Mouse (Mus musculus): ENCODE data around the gene Hist1h3f.
A peak's percentile ranks its signal among the peaks of the same experiment; 100 is the strongest.
"Not testable (repeated sequence)": the region's sequence is repeated elsewhere in the genome, so short reads cannot be mapped to it uniquely, and the experiment has no call there.

Gene Hist1h3f

DNA sequence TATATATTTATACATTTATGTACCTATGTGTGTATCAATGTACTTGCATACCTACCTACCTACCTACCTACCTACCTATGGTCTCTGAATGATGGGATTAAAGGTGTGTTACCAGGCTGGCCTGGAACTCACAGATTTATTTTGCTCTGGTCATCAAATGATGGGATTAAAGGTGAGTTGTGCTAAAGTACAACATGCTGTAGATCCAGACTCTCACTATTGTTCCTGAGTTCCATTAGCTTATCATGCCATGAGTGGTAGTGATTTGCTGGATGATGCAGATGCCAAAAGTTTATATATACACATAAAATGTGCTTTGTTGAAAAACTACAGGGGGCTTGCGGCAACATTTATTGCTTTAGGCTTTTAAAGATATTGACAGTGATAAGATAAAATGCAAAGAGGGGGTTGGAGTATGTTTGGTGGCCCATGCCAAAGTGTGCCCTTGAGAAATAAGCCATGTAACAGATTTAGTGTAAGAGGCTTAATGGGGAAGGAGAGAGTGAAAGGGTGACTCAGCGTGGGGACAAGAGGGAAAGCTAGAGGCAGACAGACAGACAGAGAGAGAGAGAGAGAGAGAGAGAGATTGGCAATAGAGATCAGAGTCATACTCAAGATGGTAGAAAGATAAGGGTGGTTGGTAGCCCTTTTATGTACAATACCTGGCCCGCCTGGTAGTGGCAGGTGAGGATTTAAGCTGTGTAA, 6.7 kb upstream of the Hist1h3f start:
- no peak for DNase-seq (ENCODE audit: low read depth)

DNA sequence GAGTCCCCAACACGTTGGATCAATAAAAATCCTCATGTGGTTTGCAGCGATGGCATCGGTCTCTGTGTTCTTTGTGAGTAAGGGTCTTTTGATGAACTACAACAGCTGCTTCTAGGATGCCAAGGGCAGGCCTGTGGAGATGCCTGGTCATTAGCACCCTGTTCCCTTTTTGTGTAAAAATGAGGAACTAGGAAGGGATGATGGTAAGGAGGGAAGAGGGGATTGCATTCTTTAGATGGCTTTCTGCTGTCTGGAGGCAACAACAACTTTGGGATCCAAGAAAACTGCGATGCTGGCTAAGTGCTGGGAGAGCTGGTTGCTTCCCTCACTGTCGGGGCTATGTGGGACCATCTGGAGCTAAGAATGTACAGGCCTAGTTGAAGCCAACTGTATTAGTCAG, 5.6 kb upstream of the Hist1h3f start:
- no peak for DNase-seq (ENCODE audit: low read depth)

DNA sequence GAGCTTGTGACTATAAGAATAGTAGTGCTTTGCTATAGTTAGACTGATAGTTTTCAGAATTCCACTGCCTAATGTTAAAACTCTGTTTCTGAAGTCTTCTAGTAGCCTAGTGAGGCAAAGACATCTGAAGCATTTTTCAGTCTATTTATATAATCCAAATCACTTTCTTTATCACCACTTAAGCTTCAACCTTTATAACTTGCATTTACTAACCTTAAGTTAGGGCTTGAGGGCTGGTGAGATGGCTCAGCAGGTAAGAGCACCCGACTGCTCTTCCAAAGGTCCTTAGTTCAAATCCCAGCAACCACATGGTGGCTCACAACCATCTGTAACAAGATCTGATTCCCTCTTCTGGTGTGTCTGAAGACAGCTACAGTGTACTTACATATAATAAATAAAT, 4.0 kb upstream of the Hist1h3f start:
- DNase-seq (ENCODE audit: low read depth) = not testable (repeated sequence)

DNA sequence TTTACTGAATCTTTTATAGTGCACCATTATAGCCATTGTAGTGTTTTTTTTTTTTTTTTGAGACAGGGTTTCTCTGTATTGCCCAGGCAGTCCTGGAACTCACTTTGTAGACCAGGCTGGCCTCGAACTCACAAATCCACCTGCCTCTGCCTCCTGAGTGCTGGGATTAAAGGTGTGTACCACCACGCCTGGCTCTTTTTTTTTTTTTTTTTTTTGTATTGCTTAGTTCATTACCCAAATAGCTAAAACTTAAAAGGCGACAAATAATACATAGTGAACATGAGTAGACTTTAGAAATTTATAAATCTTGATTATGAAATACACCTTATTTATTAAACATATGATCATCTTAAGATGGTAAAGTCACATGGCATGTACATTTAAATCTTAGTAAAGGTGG, 2.4 kb upstream of the Hist1h3f start:
- DNase-seq (ENCODE audit: low read depth) = no peak

DNA sequence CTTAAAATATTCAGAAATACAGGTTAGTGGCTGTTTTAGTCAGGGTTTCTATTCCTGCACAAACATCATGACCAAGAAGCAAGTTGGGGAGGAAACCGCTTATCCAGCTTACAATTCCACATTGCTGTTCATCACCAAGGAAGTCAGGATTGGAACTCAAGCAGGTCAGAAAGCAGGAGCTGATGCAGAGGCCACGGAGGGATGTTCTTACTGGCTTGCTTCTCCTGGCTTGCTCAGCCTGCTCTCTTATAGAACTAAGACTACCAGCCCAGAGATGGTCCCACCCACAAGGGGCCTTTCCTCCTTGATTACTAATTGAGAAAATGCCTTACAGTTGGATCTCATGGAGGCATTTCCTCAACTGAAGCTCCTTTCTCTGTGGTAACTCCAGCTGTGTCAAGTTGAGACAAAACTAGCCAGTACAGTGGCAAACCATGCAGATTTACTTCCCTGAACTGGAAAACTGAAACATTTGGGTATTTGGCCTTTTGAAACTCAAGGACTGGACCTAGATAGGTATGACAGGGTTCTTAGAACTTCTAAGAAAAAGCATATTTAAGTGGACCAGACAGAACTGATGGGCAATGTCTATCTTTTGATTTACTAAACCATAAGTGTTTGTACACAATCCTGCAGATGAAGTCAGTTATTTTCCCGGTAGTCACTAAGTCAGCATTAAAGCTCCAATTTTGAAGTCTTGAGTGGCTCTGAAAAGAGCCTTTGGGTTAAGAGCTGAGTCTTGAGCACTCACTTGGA, 1.4 kb upstream of the Hist1h3f start:
- peak; percentile 62 for DNase-seq (ENCODE audit: low read depth)

DNA sequence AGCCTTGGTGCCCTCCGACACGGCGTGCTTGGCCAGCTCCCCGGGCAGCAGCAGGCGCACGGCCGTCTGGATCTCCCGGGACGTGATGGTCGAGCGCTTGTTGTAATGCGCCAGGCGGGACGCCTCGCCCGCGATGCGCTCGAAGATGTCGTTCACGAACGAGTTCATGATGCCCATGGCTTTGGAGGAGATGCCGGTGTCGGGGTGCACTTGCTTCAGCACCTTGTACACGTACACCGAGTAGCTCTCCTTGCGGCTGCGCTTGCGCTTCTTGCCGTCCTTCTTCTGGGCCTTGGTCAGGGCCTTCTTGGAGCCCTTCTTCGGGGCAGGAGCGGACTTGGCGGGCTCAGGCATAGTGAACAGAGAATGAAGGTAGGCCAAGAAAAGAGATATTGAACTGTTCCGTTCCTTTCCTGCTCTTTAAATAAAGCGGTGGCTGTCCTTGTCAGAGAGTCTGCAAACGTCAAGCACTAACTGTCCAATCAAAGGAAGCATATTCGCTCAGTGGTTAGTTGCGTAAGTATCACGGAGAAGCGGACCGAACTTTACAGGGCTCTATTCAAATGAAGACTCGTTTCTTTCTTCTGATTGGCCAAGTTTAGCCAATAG, 749 bp upstream of the Hist1h3f start, which contains the start of gene Hist1h2bh:
Gene Hist1h2bh (minus strand): TSS at position 394 of the 609 bp plus-strand sequence.
- DNase-seq (ENCODE audit: low read depth) = peak; percentile 96

DNA sequence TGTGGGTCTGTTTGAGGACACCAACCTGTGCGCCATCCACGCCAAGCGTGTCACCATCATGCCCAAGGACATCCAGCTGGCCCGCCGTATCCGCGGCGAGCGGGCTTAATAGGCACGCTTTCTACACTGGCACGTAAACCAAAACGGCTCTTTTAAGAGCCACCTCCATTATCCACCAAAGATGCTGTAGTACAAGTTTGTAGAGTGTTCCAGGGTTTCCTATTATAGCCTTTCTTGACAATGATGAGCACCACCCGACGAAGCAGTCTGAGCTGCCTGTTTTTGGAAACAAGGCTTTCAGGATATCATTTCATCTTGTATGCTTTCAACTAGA, 902 bp downstream of the Hist1h3f start:
- peak; percentile 57 for DNase-seq (ENCODE audit: low read depth)

DNA sequence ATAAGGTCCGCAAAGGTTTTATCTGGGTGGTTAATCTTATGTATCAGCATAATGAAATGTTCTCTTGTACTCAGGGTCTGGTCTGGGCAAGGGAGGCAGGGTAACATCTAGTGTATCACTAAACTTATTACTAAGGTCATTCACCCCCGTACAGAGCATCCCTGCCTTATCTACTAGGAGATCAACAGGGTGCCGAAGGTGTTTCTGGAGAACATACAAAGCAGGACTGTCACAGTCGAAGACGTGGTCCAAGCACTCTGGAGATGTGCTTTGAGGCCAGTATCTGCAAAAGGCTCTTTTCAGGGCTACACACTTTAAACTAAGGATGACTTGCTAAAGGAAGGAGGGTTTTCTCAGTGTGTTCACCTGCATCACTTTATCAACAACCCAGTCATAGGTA, 2.8 kb downstream of the Hist1h3f start:
- no peak for DNase-seq (ENCODE audit: low read depth)

DNA sequence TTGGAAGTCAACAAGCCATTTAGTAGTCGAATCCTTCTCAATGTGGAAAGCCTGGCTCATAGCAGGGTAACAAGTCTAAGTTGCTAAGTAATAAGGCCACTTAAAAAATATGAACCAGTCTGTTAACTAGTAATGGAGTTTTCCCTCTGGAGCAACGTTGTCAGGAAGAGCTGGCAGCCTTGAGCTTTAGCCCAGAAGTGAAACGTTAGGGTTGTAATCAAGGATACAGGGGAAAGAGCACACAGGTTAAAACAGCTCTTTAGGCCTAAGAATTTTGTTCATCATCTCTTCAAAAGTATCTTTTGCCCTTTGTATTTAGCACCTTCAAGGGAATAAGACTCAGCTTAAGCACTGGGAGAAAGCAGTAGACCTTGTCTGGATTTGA, 6.9 kb downstream of the Hist1h3f start:
- no peak for DNase-seq (ENCODE audit: low read depth)

DNA sequence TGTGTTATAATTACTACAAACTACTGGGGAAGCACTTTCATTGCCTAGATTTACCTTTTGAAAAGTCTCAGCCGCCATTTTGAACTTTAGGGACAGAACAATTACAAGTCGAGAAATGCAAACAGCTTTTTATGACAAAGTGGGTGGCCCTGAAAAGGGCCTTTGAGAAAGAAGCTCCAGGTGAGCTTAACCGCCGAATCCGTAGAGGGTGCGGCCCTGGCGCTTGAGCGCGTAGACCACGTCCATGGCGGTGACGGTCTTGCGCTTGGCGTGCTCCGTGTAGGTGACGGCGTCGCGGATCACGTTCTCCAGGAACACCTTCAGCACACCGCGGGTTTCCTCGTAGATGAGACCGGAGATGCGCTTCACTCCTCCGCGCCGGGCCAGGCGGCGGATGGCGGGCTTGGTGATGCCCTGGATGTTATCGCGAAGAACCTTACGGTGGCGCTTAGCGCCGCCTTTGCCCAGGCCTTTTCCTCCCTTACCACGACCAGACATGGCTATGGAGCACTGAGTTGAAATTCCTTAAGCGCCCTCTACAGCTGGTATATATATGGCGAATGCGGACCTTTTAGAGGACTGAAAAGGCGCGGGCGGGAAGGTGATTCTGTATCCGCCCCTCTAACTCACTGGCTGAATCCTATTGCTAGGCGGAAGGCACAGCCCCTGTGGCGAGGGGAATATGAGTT, 7.4 kb downstream of the Hist1h3f start, which contains the start of gene Hist1h4f:
Gene Hist1h4f (minus strand): TSS at position 503 of the 689 bp plus-strand sequence.
- peak; percentile 93 for DNase-seq (ENCODE audit: low read depth)

DNA sequence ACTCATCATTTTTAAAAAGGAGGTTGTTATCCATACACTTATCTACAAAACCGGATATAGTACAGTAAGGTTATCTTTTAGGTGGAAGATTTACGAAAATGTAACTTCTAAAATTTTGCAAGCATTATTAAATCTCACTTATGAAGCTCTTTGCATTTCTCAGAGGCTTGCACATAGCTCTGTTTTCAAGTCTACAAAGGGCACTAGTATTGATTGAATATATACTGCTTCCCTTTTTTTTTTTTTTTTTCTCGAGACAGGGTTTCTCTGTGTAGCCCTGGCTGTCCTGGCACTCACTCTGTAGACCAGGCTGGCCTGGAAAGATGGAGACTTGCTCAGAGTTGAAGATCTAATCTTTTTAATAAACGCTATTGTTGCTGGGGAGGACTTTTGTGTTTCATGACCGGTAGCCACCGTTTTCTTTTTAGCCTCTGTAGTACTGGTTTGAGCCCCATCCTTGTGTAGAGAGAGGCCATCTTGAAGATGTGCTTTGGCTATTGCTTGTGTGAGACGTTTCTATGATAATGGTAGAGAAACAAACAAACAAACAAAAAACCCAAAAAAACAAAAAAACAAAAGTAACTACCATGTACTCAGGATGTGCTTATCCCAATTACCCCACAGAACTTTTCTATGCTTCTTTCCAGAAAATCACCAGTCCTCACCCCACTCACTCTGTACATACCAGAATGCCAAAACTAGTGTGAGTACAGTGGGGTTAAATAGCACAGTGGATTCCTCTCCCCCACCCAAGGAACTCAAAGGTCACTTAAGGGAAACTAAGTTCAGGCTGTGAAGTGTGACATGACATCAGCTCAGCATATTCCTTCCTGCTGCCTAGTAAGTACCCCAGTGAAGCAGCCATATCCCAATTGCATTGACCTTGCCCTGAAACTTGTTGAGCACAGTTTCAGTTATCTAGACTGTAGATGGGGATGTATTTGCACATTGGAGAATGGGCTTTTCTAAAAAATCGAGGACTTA, 8.4 kb downstream of the Hist1h3f start:
- DNase-seq (ENCODE audit: low read depth) = peak; percentile 41

DNA sequence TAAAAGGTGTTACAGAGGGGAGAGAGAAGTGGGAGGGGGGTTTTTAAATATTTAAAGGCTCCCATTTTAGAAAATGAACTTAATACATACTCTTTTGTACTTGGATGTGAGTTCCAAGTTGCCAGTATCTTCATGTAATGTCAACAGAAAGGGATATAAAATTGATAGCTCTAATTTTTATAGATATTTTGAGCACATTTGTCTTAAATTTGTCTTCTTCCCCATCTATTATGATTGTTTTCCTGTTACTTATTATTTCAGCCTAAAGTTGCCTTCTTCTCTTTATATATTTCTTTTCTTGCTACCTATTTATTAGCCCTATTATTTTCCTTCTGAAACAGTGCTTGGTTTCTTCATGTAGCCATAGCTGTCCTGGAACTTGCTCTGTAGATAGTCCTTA, 9.1 kb downstream of the Hist1h3f start, which contains the start of gene Hist1h1d:
Gene Hist1h1d (plus strand): TSS at position 301 of the 400 bp plus-strand sequence.
- no peak for DNase-seq (ENCODE audit: low read depth)

DNA sequence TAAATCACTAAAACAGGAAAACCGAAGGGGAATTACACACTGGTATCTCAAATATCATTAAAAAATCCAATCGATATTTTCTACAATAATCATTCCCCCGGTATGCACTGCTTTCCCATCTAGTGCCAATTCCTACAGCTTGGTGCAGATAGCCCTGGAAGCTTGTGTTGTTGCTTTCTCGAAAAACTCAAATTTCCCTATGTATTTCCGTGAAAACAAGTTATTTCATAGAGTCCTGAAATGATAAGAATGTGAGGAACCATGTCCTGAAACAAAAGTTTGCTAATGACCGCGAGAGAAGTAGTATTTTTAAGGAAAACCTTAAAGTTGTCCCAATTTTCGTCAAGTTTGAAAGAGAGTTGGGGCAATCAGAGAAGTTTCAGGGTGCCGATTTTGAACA, 10.5 kb downstream of the Hist1h3f start:
- DNase-seq (ENCODE audit: low read depth) = no peak

DNA sequence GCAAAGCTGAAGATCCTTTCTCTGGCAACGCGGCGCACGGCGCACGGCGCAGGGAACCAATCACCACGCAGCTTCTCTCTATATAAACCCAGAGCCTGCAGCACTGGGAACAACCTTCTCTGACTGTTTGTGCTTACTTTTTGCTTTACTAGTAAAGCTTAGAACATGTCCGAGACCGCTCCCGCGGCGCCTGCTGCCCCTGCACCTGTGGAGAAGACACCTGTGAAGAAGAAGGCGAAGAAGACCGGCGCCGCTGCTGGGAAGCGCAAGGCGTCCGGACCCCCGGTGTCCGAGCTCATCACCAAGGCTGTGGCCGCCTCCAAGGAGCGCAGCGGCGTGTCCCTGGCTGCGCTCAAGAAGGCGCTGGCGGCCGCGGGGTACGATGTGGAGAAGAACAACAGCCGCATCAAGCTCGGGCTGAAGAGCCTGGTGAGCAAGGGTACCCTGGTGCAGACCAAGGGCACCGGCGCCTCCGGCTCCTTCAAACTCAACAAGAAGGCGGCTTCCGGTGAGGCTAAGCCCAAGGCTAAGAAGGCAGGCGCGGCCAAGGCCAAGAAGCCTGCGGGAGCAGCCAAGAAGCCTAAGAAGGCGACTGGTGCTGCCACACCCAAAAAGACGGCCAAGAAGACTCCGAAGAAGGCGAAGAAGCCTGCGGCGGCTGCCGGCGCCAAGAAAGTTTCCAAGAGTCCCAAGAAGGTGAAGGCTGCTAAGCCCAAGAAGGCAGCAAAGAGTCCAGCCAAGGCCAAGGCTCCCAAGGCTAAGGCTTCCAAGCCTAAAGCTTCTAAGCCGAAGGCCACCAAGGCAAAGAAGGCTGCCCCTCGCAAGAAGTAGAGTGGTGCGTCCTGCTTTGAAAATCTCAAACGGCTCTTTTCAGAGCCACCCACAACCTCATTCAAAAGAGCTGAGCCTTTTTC, 11.3 kb downstream of the Hist1h3f start:
- peak; percentile 88 for DNase-seq (ENCODE audit: low read depth)

DNA sequence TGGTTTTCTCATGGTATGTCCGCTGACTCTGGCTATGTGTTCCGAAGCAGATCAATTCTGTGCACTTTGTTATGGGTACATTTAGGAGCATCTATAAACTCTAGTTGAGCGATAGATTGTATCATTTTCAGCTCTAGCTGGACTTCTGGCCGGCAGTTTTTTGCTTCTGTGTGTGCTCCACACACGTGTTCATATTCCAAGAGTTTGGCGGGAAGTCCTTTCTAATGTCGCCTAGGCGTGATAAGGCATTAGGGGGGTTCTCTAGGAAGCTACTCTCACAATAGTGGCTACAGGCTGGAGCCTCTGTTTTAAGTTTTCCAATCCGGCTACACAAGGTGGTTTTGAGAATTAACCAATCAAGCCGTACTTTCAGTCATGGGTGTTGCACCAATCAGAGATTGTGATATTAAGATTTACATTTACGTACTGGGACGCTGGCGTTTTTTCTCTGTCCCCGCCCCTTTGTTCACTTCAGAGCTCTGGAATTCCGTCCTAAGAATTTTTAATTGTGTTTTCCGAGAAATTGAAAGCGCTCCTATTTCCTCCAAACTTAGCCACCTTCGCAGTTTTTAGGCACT, 12.1 kb downstream of the Hist1h3f start:
- peak; percentile 91 for DNase-seq (ENCODE audit: low read depth)

DNA sequence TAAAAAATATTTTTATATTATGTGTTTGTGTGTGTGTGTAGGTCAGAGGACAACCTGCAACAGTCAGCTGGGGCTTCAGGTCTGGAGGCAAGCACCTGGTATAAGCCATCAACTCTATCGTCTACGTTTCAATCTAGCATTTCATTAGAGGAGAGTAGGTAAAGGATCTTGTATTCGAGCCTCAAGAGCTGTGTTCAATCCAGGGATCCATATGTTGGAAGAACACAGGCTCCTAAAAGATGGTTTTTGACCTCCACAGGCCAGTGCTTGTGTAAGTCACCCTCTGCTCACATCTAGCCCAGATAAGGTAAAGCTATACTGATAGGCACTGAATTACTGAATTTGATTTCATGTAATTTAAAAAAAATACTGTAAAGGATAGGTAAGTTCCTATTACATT, 13.1 kb downstream of the Hist1h3f start:
- no peak for DNase-seq (ENCODE audit: low read depth)

DNA sequence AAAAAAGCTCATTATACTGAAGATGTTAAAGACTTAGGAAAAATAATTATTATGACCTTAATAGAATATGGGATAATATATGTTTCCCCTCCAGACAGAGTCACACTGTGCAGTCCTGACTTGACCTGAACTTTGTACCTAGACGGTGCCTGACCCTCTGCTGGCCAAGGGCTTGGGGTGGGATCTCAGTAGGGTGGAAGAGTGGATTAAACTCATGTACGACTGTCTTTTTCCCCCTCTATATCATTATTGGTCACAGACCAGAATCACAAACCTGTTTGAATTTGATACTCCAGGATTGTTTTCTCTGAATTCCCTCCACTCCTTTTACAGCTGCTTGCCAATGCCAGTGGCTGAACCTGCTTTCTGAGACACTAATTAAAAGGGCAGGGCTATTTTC, 16.8 kb downstream of the Hist1h3f start:
- DNase-seq (ENCODE audit: low read depth) = not testable (repeated sequence)

DNA sequence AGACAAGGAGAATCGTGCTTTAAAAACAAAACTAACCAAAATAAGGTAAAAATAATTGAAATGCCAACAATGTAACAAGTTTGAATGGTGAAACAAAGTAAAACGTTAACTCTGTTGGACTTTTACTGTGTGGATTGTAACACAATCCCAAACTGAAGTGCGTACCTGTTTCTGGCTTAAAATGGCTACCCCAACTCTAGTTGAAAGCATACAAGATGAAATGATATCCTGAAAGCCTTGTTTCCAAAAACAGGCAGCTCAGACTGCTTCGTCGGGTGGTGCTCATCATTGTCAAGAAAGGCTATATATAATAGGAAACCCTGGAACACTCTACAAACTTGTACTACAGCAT, 17.7 kb downstream of the Hist1h3f start:
- DNase-seq (ENCODE audit: low read depth) = not testable (repeated sequence)

DNA sequence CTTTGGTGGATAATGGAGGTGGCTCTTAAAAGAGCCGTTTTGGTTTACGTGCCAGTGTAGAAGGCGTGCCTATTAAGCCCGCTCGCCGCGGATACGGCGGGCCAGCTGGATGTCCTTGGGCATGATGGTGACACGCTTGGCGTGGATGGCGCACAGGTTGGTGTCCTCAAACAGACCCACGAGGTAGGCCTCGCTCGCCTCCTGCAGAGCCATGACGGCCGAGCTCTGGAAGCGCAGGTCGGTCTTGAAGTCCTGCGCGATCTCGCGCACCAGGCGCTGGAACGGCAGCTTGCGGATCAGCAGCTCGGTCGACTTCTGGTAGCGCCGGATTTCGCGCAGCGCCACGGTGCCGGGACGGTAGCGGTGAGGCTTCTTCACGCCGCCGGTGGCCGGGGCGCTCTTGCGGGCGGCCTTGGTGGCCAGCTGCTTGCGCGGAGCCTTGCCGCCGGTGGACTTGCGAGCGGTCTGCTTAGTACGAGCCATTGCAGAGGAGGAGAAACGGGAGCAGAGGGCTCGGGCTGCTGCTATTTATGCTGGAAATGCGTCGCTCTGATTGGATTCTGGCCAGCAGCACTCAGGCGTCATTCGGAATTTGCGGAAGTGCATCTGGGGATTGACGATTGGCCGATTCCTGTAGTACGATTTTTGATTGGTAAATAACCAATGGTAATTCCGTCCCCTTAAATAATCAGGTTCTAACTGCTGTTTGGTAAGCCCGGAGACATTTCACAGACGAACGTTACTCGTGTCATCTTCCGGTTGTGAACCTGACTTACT, 18.2 kb downstream of the Hist1h3f start, which contains the start of gene Hist1h3e:
Gene Hist1h3e (minus strand): TSS at position 487 of the 777 bp plus-strand sequence.
- DNase-seq (ENCODE audit: low read depth) = peak; percentile 97
